Mouse (Mus musculus): ENCODE measurements around the gene Ncoa5. TPM values are rescaled to one million over a fixed set of nuclear protein-coding genes. Genes with fewer than 3 reads are reported as not detected.
A peak's percentile ranks its signal among the peaks of the same experiment; 100 is the strongest.

Ncoa5 gene
- total RNA-seq, 1 experiment from 2014 or later = 40.5 TPM

GRCm38 (mm10) chr2:164994659-164995428 is 39.8 kb downstream of the Ncoa5 start:
- DNase-seq = no peak

- no peak for DNase-seq
Measured at GRCm38 (mm10) chr2:164994156-164994555, 40.5 kb downstream of the Ncoa5 start.

- DNase-seq = peak; percentile 31
Measured at GRCm38 (mm10) chr2:164991808-164992207, 42.9 kb downstream of the Ncoa5 start.

GRCm38 (mm10) chr2:164991111-164991510 is 43.6 kb downstream of the Ncoa5 start:
- no peak for DNase-seq

- DNase-seq = peak; percentile 34
Measured at GRCm38 (mm10) chr2:164988777-164989176, 45.9 kb downstream of the Ncoa5 start.

- no peak for DNase-seq
Measured at GRCm38 (mm10) chr2:164986371-164987027, 48.2 kb downstream of the Ncoa5 start.

GRCm38 (mm10) chr2:164985962-164986361 is 48.7 kb downstream of the Ncoa5 start:
- no peak for DNase-seq

- DNase-seq = peak; percentile 70
Measured at GRCm38 (mm10) chr2:164979749-164980148, 54.9 kb downstream of the Ncoa5 start.

GRCm38 (mm10) chr2:164975611-164976010 is 59.1 kb downstream of the Ncoa5 start:
- no peak for DNase-seq

- DNase-seq = no peak
Measured at GRCm38 (mm10) chr2:164972646-164973045, 62.0 kb downstream of the Ncoa5 start.

GRCm38 (mm10) chr2:164970631-164971196 is 64.0 kb downstream of the Ncoa5 start:
- DNase-seq = no peak

- no peak for DNase-seq
Measured at GRCm38 (mm10) chr2:164969348-164969781, 65.3 kb downstream of the Ncoa5 start.

- peak; percentile 89 for DNase-seq
Measured at GRCm38 (mm10) chr2:164968451-164968851, 66.2 kb downstream of the Ncoa5 start.

- DNase-seq = no peak
Measured at GRCm38 (mm10) chr2:164967761-164968440, 66.8 kb downstream of the Ncoa5 start.

- no peak for DNase-seq
Measured at GRCm38 (mm10) chr2:164967193-164967592, 67.5 kb downstream of the Ncoa5 start.

- DNase-seq = peak; percentile 58
Measured at GRCm38 (mm10) chr2:164966381-164966780, 68.3 kb downstream of the Ncoa5 start.

GRCm38 (mm10) chr2:164964981-164965380 is 69.7 kb downstream of the Ncoa5 start:
- DNase-seq = no peak

- DNase-seq = no peak
Measured at GRCm38 (mm10) chr2:164964242-164964894, 70.3 kb downstream of the Ncoa5 start.

- no peak for DNase-seq
Measured at GRCm38 (mm10) chr2:164962183-164962580, 72.5 kb downstream of the Ncoa5 start.

- DNase-seq = peak; percentile 87
Measured at GRCm38 (mm10) chr2:164961506-164962182, 73.0 kb downstream of the Ncoa5 start.

GRCm38 (mm10) chr2:164960716-164961441 is 73.8 kb downstream of the Ncoa5 start, which contains the start of gene Slc12a5:
Gene Slc12a5 (plus strand): TSS chr2:164960802.
- DNase-seq = peak; percentile 86
